ENCODE assay signal across 24 mouse cellular contexts in genomic region chr16:55357686-55358085, GRCm38 (mm10). TPM values are rescaled to one million over a fixed set of nuclear protein-coding genes. Genes with fewer than 3 reads are reported as not detected.
DNase-seq lines count a peak whose midpoint lies in the region; ATAC-seq and TF ChIP-seq lines count a peak whose summit lies in the region.
"Had no signal": no experiment of that assay in that cellular context is flagged by ENCODE, and none has a peak within 500 bp of the region (broad histone marks: within the 10 kb centered on the region; RNA-seq: fewer than 3 reads in every experiment).

No protein-coding gene starts in this region.

- WGBS in forebrain, postnatal 0 days: 18% methylated on average over 4 of the region's 4 CpGs
- 56% methylated on average over 4 of the region's 4 CpGs for WGBS in forebrain, embryonic 10.5 days
- 65% methylated on average over 4 of the region's 4 CpGs for WGBS in neural tube, embryonic 15.5 days
- WGBS in embryonic facial prominence, embryonic 14.5 days: 20% methylated on average over 4 of the region's 4 CpGs

- no peak for TF ChIP-seq CTCF in forebrain, postnatal 0 days (IDR thresholded peaks at IDR 0.05; ENCODE audit: low read depth)

- no peaks in the 10 kb centered on the region for H3K27me3 ChIP-seq in forebrain, postnatal 0 days (ENCODE audit: insufficient read depth, low read length)
- no peaks in the 10 kb centered on the region for H3K27me3 ChIP-seq in forebrain, embryonic 10.5 days (ENCODE audit: poor library complexity, severe bottlenecking)
- no peaks in the 10 kb centered on the region for H3K27me3 ChIP-seq in neural tube, embryonic 15.5 days (replicated peaks)
- no peaks in the 10 kb centered on the region for H3K27me3 ChIP-seq in embryonic facial prominence, embryonic 14.5 days (replicated peaks; ENCODE audit: control insufficient read depth, insufficient read depth, low read length)
- H3K27me3 ChIP-seq: embryonic facial prominence, embryonic 15.5 days; heart, embryonic 13.5 days; hindbrain, embryonic 12.5 days; intestine, embryonic 15.5 days had no signal

- no peak overlapping the region for H3K4me3 ChIP-seq in forebrain, postnatal 0 days (ENCODE audit: low read depth, low read length)
- no peak overlapping the region for H3K4me3 ChIP-seq in forebrain, embryonic 10.5 days
- no peak overlapping the region for H3K4me3 ChIP-seq in neural tube, embryonic 15.5 days (replicated peaks)
- H3K4me3 ChIP-seq in embryonic facial prominence, embryonic 14.5 days (ENCODE audit: low read depth, low read length): no peak overlapping the region
- H3K4me3 ChIP-seq: embryonic facial prominence, embryonic 15.5 days; erythroblast, embryonic 14.5 days; gastrocnemius, adult 2 months; heart, embryonic 13.5 days; hindbrain, embryonic 12.5 days; intestine, embryonic 15.5 days had no signal

- H3K9ac ChIP-seq in forebrain, postnatal 0 days: no peak overlapping the region
- H3K9ac ChIP-seq in neural tube, embryonic 15.5 days (replicated peaks): no peak overlapping the region
- no peak overlapping the region for H3K9ac ChIP-seq in embryonic facial prominence, embryonic 14.5 days (ENCODE audit: low read depth, low read length)
- H3K9ac ChIP-seq: embryonic facial prominence, embryonic 15.5 days; heart, embryonic 13.5 days; hindbrain, embryonic 12.5 days; intestine, embryonic 15.5 days had no signal

- H3K27ac ChIP-seq in forebrain, postnatal 0 days (ENCODE audit: low read depth, low read length): no peak overlapping the region
- H3K27ac ChIP-seq in forebrain, embryonic 10.5 days: no peak overlapping the region
- H3K27ac ChIP-seq in neural tube, embryonic 15.5 days (replicated peaks): 0 out of 2 replicates have a peak overlapping the region, but pooled peaks have one; percentile 19
- H3K27ac ChIP-seq in embryonic facial prominence, embryonic 14.5 days (replicated peaks; ENCODE audit: low read depth, low read length): no peak overlapping the region
- H3K27ac ChIP-seq: embryonic facial prominence, embryonic 15.5 days; gastrocnemius, adult 2 months; heart, embryonic 13.5 days; hindbrain, embryonic 12.5 days; intestine, embryonic 15.5 days had no signal

- H3K9me3 ChIP-seq in forebrain, postnatal 0 days (ENCODE audit: low read length): no peaks in the 10 kb centered on the region
- H3K9me3 ChIP-seq in forebrain, embryonic 10.5 days: no peaks in the 10 kb centered on the region
- no peaks in the 10 kb centered on the region for H3K9me3 ChIP-seq in neural tube, embryonic 15.5 days (replicated peaks)
- H3K9me3 ChIP-seq in embryonic facial prominence, embryonic 14.5 days (ENCODE audit: control insufficient read depth, low read length): no peaks in the 10 kb centered on the region
- H3K9me3 ChIP-seq: embryonic facial prominence, embryonic 15.5 days; G1E; heart, embryonic 13.5 days; hindbrain, embryonic 12.5 days; intestine, embryonic 15.5 days had no signal

- no peaks in the 10 kb centered on the region for H3K36me3 ChIP-seq in forebrain, postnatal 0 days (ENCODE audit: insufficient read depth)
- H3K36me3 ChIP-seq in forebrain, embryonic 10.5 days (replicated peaks): no peaks in the 10 kb centered on the region
- no peaks in the 10 kb centered on the region for H3K36me3 ChIP-seq in neural tube, embryonic 15.5 days
- no peaks in the 10 kb centered on the region for H3K36me3 ChIP-seq in embryonic facial prominence, embryonic 14.5 days (ENCODE audit: control insufficient read depth, insufficient read depth, low read length)
- H3K36me3 ChIP-seq: embryonic facial prominence, embryonic 15.5 days; G1E; heart, embryonic 13.5 days; hindbrain, embryonic 12.5 days; intestine, embryonic 15.5 days had no signal

- ATAC-seq in forebrain, postnatal 0 days: no peak
- no peak for ATAC-seq in neural tube, embryonic 15.5 days (ENCODE audit: low FRiP score)
- no peak for ATAC-seq in embryonic facial prominence, embryonic 14.5 days (ENCODE audit: low read depth)
- ATAC-seq: hindbrain, embryonic 16.5 days; intestine, embryonic 15.5 days had no signal

- H3K4me1 ChIP-seq in forebrain, postnatal 0 days (ENCODE audit: insufficient read depth): no peaks in the 10 kb centered on the region
- 0 out of 2 replicates have a peak, but pooled peaks cover 5% of the 10 kb centered on the region for H3K4me1 ChIP-seq in forebrain, embryonic 10.5 days
- no peaks in the 10 kb centered on the region for H3K4me1 ChIP-seq in neural tube, embryonic 15.5 days
- H3K4me1 ChIP-seq in embryonic facial prominence, embryonic 14.5 days (ENCODE audit: control insufficient read depth, insufficient read depth, low read length): no peaks in the 10 kb centered on the region
- H3K4me1 ChIP-seq: embryonic facial prominence, embryonic 15.5 days; heart, embryonic 13.5 days; hindbrain, embryonic 12.5 days; intestine, embryonic 15.5 days had no signal

- peak; percentile 5 for DNase-seq in forebrain, postnatal 0 days
- DNase-seq in forebrain, embryonic 10.5 days (ENCODE audit: extremely low spot score, low spot score): no peak
- no peak for DNase-seq in neural tube, embryonic 10.5 days (ENCODE audit: extremely low spot score, low spot score)
- DNase-seq in embryonic facial prominence, embryonic 14.5 days (ENCODE audit: low spot score): peak; percentile 57
- DNase-seq in left cerebral cortex, adult 8-10 months (ENCODE audit: low spot score in 2 of 2): no peak
- DNase-seq: adrenal gland, adult 8-10 months; adrenal gland, postnatal 36 days; cerebellum, adult 11 months; cerebellum, adult 8-10 months; cerebellum, postnatal 14 days; gastrocnemius, adult 2 months; gastrocnemius, postnatal 36 days; heart, adult 11 months; heart, postnatal 36 days; kidney, adult 18-20 months had no signal

- no peak overlapping the region for H3K4me2 ChIP-seq in forebrain, postnatal 0 days (ENCODE audit: low read depth)
- no peak overlapping the region for H3K4me2 ChIP-seq in neural tube, embryonic 15.5 days
- no peak overlapping the region for H3K4me2 ChIP-seq in embryonic facial prominence, embryonic 14.5 days (ENCODE audit: low read depth, low read length)
- H3K4me2 ChIP-seq: embryonic facial prominence, embryonic 15.5 days; heart, embryonic 13.5 days; hindbrain, embryonic 12.5 days; intestine, embryonic 15.5 days had no signal

RNA-seq across cellular contexts. Expression of gene Zpld1, which starts 59.9 kb away (rescaled TPM):
- total RNA-seq in forebrain, postnatal 0 days (2014; rRNA removed): 2.4 and 2.6 TPM in 2 replicates
- 1.8 and 3.0 TPM in 2 replicates for polyA plus RNA-seq in forebrain, postnatal 0 days (2015; fragmentation: Nextera tagmentation; extraction: Ambion mirVana)
- polyA plus RNA-seq in forebrain, embryonic 10.5 days (2016; fragmentation: Nextera tagmentation; extraction: Ambion mirVana): 0.12 TPM in 1 of 2 replicates, not detected in the other
- polyA plus RNA-seq in neural tube, embryonic 15.5 days (2015; fragmentation: Nextera tagmentation; extraction: Ambion mirVana): 0.72 and 0.97 TPM in 2 replicates
- 4.2 and 4.5 TPM in 2 replicates for polyA plus RNA-seq in embryonic facial prominence, embryonic 14.5 days (2014; fragmentation: Nextera tagmentation; extraction: Ambion mirVana)
- total RNA-seq in left cerebral cortex, adult 8-10 months (2022): not detected
- total RNA-seq: adrenal gland, adult 8-10 months; adrenal gland, postnatal 36 days; G1E; gastrocnemius, adult 2 months; gastrocnemius, postnatal 36 days; heart, postnatal 36 days had no signal
- polyA plus RNA-seq: erythroblast, embryonic 14.5 days; G1E; heart, postnatal 0 days had no signal

Comparison
In these comparisons a context has a peak if more than half of its experiments do, and no peak if none do; other contexts are left out.
1. DNase-seq: peak in forebrain, postnatal 0 days (single experiment) and embryonic facial prominence, embryonic 14.5 days (single experiment); none in forebrain, embryonic 10.5 days (single experiment), neural tube, embryonic 10.5 days (single experiment) and left cerebral cortex, adult 8-10 months (0 of 2).